Mouse (Mus musculus) heart, embryonic 10.5 days (tissue): ENCODE data around the gene Morc2b. TPM values are rescaled to one million over a fixed set of nuclear protein-coding genes. Genes with fewer than 3 reads are reported as not detected.
A peak's percentile ranks its signal among the peaks of the same experiment; 100 is the strongest.
"Not testable (repeated sequence)": the region's sequence is repeated elsewhere in the genome, so short reads cannot be mapped to it uniquely, and the experiment has no call there.

Source experiments
- DNase-seq: peaks from one replicate; pipeline ENCODE4 v3.0.0-alpha.2; 2017; ENCODE audit warnings: low spot score
- H3K27ac ChIP-seq: fragments of 300-500 bp; sonication (generic); 2 replicates; pipeline ENCODE4 v1.5.1; 2016; ENCODE audit warnings: mild to moderate bottlenecking
- H3K27me3 ChIP-seq: fragments of 300-500 bp; sonication (generic); 2 replicates; pipeline ENCODE4 v1.6.1; 2016; ENCODE audit warnings: mild to moderate bottlenecking; ENCODE audit not compliant: poor library complexity, insufficient read depth, severe bottlenecking
- H3K36me3 ChIP-seq: fragments of 300-500 bp; sonication (generic); 2 replicates; pipeline ENCODE4 v1.6.1; 2016; ENCODE audit warnings: mild to moderate bottlenecking, moderate library complexity
- H3K4me1 ChIP-seq: fragments of 300-500 bp; sonication (generic); 2 replicates; pipeline ENCODE4 v1.6.1; 2016; ENCODE audit warnings: mild to moderate bottlenecking
- H3K4me3 ChIP-seq: fragments of 300-500 bp; sonication (generic); 2 replicates; pipeline ENCODE4 v1.5.1; 2016; ENCODE audit warnings: mild to moderate bottlenecking, moderate library complexity
- H3K9me3 ChIP-seq: fragments of 300-500 bp; sonication (generic); 2 replicates; pipeline ENCODE4 v1.6.1; 2016; ENCODE audit warnings: mild to moderate bottlenecking, moderate library complexity
- WGBS: fragments of 180-500 bp; shearing (Covaris S2); methylation state at CpG from one replicate; pipeline ENCODE4 v1.1.7; 2016; 5-methylcytosine and 5-hydroxymethylcytosine counted together
- polyA plus RNA-seq: library from polyadenylated mRNA; unstranded; fragments of >200 nt; fragmentation: Nextera tagmentation; extraction: Ambion mirVana; gene quantifications from 2 replicates; pipeline ENCODE4 v1.2.1, GENCODE M21; 2016

Gene Morc2b
- 0.18 TPM in 1 of 2 replicates, not detected in the other for polyA plus RNA-seq

GRCm38 (mm10) chr17:33139261-33139820, at the start of gene Morc2b:
Gene Morc2b, minus strand, starts transcription at chr17:33139683.
- 0 out of 2 replicates have a peak, but pooled peaks cover 2% of the 10 kb centered on the region for H3K9me3 ChIP-seq
- no peak for DNase-seq
- H3K4me1 ChIP-seq = no peaks in the 10 kb centered on the region
- H3K27ac ChIP-seq = no peak within 1 kb of the TSS
- WGBS = 72% methylated on average over 18 of the region's 18 CpGs
- H3K36me3 ChIP-seq = no peaks in the 10 kb centered on the region
- no peak within 1 kb of the TSS for H3K4me3 ChIP-seq
- H3K27me3 ChIP-seq = no peaks in the 10 kb centered on the region

DNA sequence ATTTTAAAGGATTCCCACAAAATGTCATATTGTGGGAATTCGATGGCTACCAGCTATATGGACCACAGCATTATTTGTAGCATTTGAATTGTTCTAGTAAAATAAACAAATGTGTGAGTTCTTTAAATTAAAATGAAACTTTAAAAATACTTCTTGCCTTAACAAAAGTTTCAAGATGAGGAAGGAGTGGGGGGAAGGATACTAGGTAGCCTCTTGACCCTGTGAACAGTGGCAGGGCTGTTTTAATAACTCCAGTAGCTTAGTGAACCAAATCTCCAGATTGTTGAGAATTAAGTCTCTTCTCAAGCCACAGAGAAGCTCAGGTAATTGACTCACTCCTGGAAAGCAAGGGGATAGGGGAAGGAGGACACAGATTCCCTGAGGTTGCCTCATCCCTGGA, 28.7 kb upstream of the Morc2b start, which contains the start of gene Olfr55:
TSS of gene Olfr55 (plus strand) at position 301 of the 400 bp plus-strand sequence.
- not testable (repeated sequence) for H3K27me3 ChIP-seq, H3K27ac ChIP-seq, H3K9me3 ChIP-seq, H3K4me1 ChIP-seq, H3K4me3 ChIP-seq, H3K36me3 ChIP-seq, DNase-seq
- WGBS = 76% methylated on average over 1 of the region's 1 CpGs

DNA sequence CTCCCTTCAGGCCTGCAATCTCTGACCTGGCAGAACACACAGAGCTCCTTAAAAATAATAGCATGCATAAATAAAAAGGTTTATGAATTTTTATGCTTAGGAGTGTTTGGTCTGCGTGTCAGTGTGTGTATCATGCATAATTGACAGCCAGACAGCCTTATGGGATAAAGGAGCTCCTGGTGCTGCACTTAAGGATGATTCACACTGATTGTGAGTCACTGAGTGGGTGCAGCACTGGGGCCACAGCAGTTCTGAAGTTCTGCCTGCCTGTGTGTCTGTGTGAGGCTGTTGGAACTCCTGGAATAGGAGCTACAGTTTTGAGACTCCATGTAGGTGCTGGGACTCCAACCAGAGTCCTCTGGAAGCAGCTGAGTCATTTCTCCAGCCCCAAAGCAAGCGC, 13.2 kb downstream of the Morc2b start:
- DNase-seq = no peak
- Histone ChIP-seq H3K4me3 (no peak overlapping the region), H3K27me3 (no peaks in the 10 kb centered on the region), H3K9me3 (no peaks in the 10 kb centered on the region), H3K4me1 (no peaks in the 10 kb centered on the region), H3K36me3 (no peaks in the 10 kb centered on the region), H3K27ac (no peak overlapping the region)
- 70% methylated on average over 2 of the region's 2 CpGs for WGBS

- H3K27me3 ChIP-seq = no peaks in the 10 kb centered on the region
- no peaks in the 10 kb centered on the region for H3K4me1 ChIP-seq
These were observed 14.9 kb downstream of the Morc2b start for GRCm38 (mm10) chr17:33124546-33124945.

DNA sequence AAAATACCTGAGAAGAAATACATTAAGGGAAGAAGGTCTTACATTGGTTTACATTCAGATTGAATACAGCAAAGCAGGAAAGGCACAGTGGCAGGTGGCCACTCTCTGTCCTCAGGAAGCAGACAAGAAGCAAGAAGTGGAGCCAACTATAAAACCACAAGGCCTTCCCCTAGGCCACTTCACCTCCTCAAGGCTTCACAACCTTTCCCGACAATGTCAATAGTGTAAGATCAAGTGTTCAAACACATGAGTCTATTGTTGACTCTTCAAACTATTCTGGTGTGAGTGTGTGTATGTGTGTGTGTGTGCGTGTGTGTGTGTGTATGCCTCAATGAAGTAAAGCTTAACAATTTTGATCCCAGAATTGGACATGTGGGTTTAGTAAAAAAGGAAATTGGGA, 42.1 kb downstream of the Morc2b start:
- no peak for DNase-seq
- no peaks in the 10 kb centered on the region for H3K9me3 ChIP-seq
- no peaks in the 10 kb centered on the region for H3K36me3 ChIP-seq
- 89% methylated on average over 2 of the region's 2 CpGs for WGBS
- no peak overlapping the region for H3K4me3 ChIP-seq
- H3K4me1 ChIP-seq = peaks cover 7% of the 10 kb centered on the region; the same call in 1 of the 2 replicates
- H3K27ac ChIP-seq = no peak overlapping the region
- no peaks in the 10 kb centered on the region for H3K27me3 ChIP-seq

More at GRCm38 (mm10) chr17:33124546-33124945, 14.9 kb downstream of the Morc2b start:
- H3K4me3 ChIP-seq = no peak overlapping the region
- DNase-seq = no peak
- no peak overlapping the region for H3K27ac ChIP-seq
- no peaks in the 10 kb centered on the region for H3K9me3 ChIP-seq
- no peaks in the 10 kb centered on the region for H3K36me3 ChIP-seq

DNA sequence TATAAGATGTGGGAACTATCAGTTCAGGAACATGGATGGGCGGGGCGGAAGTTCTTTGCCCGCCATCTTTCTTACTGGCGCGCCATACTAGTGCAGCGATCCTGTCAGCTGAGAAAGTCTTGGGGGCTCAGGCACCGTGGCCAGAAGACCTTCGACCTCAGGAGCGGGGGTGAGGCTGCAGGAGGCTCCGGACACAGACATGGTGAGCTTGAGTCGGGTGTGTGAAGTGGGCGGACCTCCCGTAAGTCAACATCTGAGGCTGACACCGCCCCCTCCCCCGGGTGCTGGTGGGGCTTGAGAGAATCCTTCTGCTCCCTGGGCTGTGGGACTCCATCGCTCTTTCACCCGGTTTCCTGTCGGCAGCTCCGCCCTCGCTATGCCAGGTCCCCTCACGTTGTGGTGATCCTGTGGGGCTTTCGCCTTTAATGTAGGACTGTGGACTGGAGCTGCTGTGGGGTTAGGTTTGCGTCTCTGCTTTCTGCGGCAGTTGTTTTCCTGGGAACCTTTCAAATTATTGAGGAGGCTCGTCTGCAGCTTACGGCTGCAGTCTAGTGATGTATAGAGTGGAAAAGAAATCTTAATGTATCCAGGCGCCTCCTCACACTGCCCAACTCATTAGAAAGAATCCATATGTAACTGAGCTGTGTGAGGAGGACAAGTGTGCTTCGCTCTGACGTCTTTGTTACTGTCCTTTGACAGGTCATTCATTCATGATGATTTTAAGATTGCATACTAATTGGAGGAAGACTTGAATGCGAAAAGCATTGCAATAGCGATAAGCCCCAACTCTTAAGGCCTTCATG, 46.9 kb downstream of the Morc2b start:
- WGBS = 2% methylated on average over 31 of the region's 31 CpGs
- peak overlapping the region; percentile 83 for H3K4me3 ChIP-seq
- no peaks in the 10 kb centered on the region for H3K36me3 ChIP-seq
- H3K4me1 ChIP-seq = peaks cover 7% of the 10 kb centered on the region; the same call in 1 of the 2 replicates
- peak; percentile 89 for DNase-seq
- no peaks in the 10 kb centered on the region for H3K27me3 ChIP-seq
- H3K27ac ChIP-seq = peak overlapping the region; percentile 95
- H3K9me3 ChIP-seq = no peaks in the 10 kb centered on the region

- no peak for DNase-seq
- Histone ChIP-seq H3K4me3 (no peak overlapping the region), H3K4me1 (peaks cover 7% of the 10 kb centered on the region; the same call in 1 of the 2 replicates), H3K27ac (peak overlapping the region; percentile 95; the same call in 1 of the 2 replicates), H3K9me3 (no peaks in the 10 kb centered on the region), H3K36me3 (no peaks in the 10 kb centered on the region), H3K27me3 (no peaks in the 10 kb centered on the region)
- WGBS = 97% methylated on average over 1 of the region's 1 CpGs
These were observed 47.9 kb downstream of the Morc2b start for GRCm38 (mm10) chr17:33091630-33092029.

- WGBS = 4% methylated on average over 34 of the region's 34 CpGs
These were observed 50.1 kb downstream of the Morc2b start, which contains the start of gene Zfp563 for GRCm38 (mm10) chr17:33089220-33089949. Gene Zfp563, plus strand, starts transcription at chr17:33089310.

GRCm38 (mm10) chr17:33067958-33068357, 71.5 kb downstream of the Morc2b start, which contains the start of gene 4921501E09Rik:
Gene 4921501E09Rik, minus strand, starts transcription at chr17:33068058.
- Histone ChIP-seq H3K9me3 (no peaks in the 10 kb centered on the region), H3K36me3 (no peaks in the 10 kb centered on the region), H3K27me3 (no peaks in the 10 kb centered on the region), H3K27ac (no peak within 1 kb of the TSS), H3K4me3 (no peak within 1 kb of the TSS), H3K4me1 (no peaks in the 10 kb centered on the region)
- 54% methylated on average over 1 of the region's 1 CpGs for WGBS
- no peak for DNase-seq

More at GRCm38 (mm10) chr17:33089220-33089949, 50.1 kb downstream of the Morc2b start, which contains the start of gene Zfp563:
- Histone ChIP-seq H3K36me3 (no peaks in the 10 kb centered on the region), H3K27ac (peak within 1 kb of the TSS; percentile 91), H3K27me3 (no peaks in the 10 kb centered on the region), H3K4me3 (peak within 1 kb of the TSS; percentile 73), H3K4me1 (peaks cover 7% of the 10 kb centered on the region; the same call in 1 of the 2 replicates), H3K9me3 (no peaks in the 10 kb centered on the region)
- peak; percentile 98 for DNase-seq

Other genes starting within 250 kb of the Morc2b start
- 4.7 and 5.3 TPM in 2 replicates for gene Zfp870, start 248.0 kb downstream of the Morc2b start, polyA plus RNA-seq
- gene Cyp4f14, start 222.3 kb downstream of the Morc2b start, polyA plus RNA-seq = not detected in 2 replicates
- gene Cyp4f13, start 192.3 kb downstream of the Morc2b start, polyA plus RNA-seq = 8.9 TPM in 2 replicates
- 7.7 and 7.8 TPM in 2 replicates for gene Zfp472, start 173.9 kb downstream of the Morc2b start, polyA plus RNA-seq
- gene Zfp952, start 146.6 kb downstream of the Morc2b start, polyA plus RNA-seq = 8.6 and 8.9 TPM in 2 replicates
- gene Zfp763, start 106.3 kb downstream of the Morc2b start, polyA plus RNA-seq = 7.1 and 8.0 TPM in 2 replicates
- gene 4921501E09Rik, start 71.6 kb downstream of the Morc2b start, polyA plus RNA-seq = not detected in 2 replicates
- gene Zfp563, start 50.4 kb downstream of the Morc2b start, polyA plus RNA-seq = 5.0 and 5.8 TPM in 2 replicates
- gene Olfr55, start 28.8 kb upstream of the Morc2b start, polyA plus RNA-seq = not detected in 2 replicates
- not detected in 2 replicates for gene Olfr239, start 51.6 kb upstream of the Morc2b start, polyA plus RNA-seq
- gene Olfr1564, start 82.0 kb upstream of the Morc2b start, polyA plus RNA-seq = 0.13 TPM in 1 of 2 replicates, not detected in the other
- gene Zfp955a, start 115.5 kb upstream of the Morc2b start, polyA plus RNA-seq = 13.9 and 14.0 TPM in 2 replicates
- gene Olfr63, start 125.0 kb upstream of the Morc2b start, polyA plus RNA-seq = 0.02 and 0.06 TPM in 2 replicates
- gene Zfp955b, start 149.9 kb upstream of the Morc2b start, polyA plus RNA-seq = 8.2 and 10.2 TPM in 2 replicates
- gene Zfp81, start 219.2 kb upstream of the Morc2b start, polyA plus RNA-seq = 6.1 and 7.7 TPM in 2 replicates